Mouse (Mus musculus): ENCODE results near the gene Cwc27. TPM values are rescaled to one million over a fixed set of nuclear protein-coding genes. Genes with fewer than 3 reads are reported as not detected.

Cwc27 gene
- 10 to 100 TPM; 11.6 to 15.3 (median 14.0) TPM for total RNA-seq (2022)

- DNase-seq (ENCODE audit: low spot score) = peak; percentile 79
Measured at GRCm38 (mm10) chr13:104816635-104817571, at the start of gene Cwc27. Gene Cwc27 (minus strand): TSS chr13:104817142.

- no peak for DNase-seq (ENCODE audit: low spot score)
Measured at GRCm38 (mm10) chr13:104866726-104867125, 49.8 kb upstream of the Cwc27 start.

GRCm38 (mm10) chr13:104863127-104863979 lies 46.4 kb upstream of the Cwc27 start, which contains the start of gene Shisal2b:
Gene Shisal2b (minus strand): TSS chr13:104863893.
- no peak for DNase-seq (ENCODE audit: low spot score)

GRCm38 (mm10) chr13:104853645-104854044 lies 36.7 kb upstream of the Cwc27 start:
- DNase-seq (ENCODE audit: low spot score) = no peak

- DNase-seq (ENCODE audit: low spot score) = no peak
Measured at GRCm38 (mm10) chr13:104843295-104844089, 26.6 kb upstream of the Cwc27 start.

GRCm38 (mm10) chr13:104841937-104842336 lies 25.0 kb upstream of the Cwc27 start:
- no peak for DNase-seq (ENCODE audit: low spot score)

GRCm38 (mm10) chr13:104837628-104838027 lies 20.7 kb upstream of the Cwc27 start:
- no peak for DNase-seq (ENCODE audit: low spot score)

GRCm38 (mm10) chr13:104832811-104833210 lies 15.9 kb upstream of the Cwc27 start:
- no peak for DNase-seq (ENCODE audit: low spot score)

GRCm38 (mm10) chr13:104825470-104825869 lies 8.5 kb upstream of the Cwc27 start:
- no peak for DNase-seq (ENCODE audit: low spot score)

- DNase-seq (ENCODE audit: low spot score) = no peak
Measured at GRCm38 (mm10) chr13:104822411-104822838, 5.5 kb upstream of the Cwc27 start.

- DNase-seq (ENCODE audit: low spot score) = no peak
Measured at GRCm38 (mm10) chr13:104821908-104822307, 5.0 kb upstream of the Cwc27 start.

- DNase-seq (ENCODE audit: low spot score) = no peak
Measured at GRCm38 (mm10) chr13:104821192-104821591, 4.2 kb upstream of the Cwc27 start.

GRCm38 (mm10) chr13:104817696-104818095 lies 754 bp upstream of the Cwc27 start:
- no peak for DNase-seq (ENCODE audit: low spot score)

GRCm38 (mm10) chr13:104816270-104816634 lies 690 bp downstream of the Cwc27 start:
- no peak for DNase-seq (ENCODE audit: low spot score)

- peak; percentile 48 for DNase-seq (ENCODE audit: low spot score)
Measured at GRCm38 (mm10) chr13:104805681-104806080, 11.3 kb downstream of the Cwc27 start.

- peak; percentile 39 for DNase-seq (ENCODE audit: low spot score)
Measured at GRCm38 (mm10) chr13:104799566-104800182, 17.3 kb downstream of the Cwc27 start.

- no peak for DNase-seq (ENCODE audit: low spot score)
Measured at GRCm38 (mm10) chr13:104799067-104799466, 17.9 kb downstream of the Cwc27 start.

- no peak for DNase-seq (ENCODE audit: low spot score)
Measured at GRCm38 (mm10) chr13:104794421-104794820, 22.5 kb downstream of the Cwc27 start.

- DNase-seq (ENCODE audit: low spot score) = no peak
Measured at GRCm38 (mm10) chr13:104792184-104792583, 24.8 kb downstream of the Cwc27 start, which contains the start of gene Srek1ip1. Gene Srek1ip1 (plus strand): TSS chr13:104792484.

GRCm38 (mm10) chr13:104789663-104790062 lies 27.3 kb downstream of the Cwc27 start:
- peak; percentile 52 for DNase-seq (ENCODE audit: low spot score)

GRCm38 (mm10) chr13:104787260-104787659 lies 29.7 kb downstream of the Cwc27 start:
- DNase-seq (ENCODE audit: low spot score) = no peak
